Mouse (Mus musculus) hindbrain, embryonic 14.5 days (tissue): ENCODE data around the gene Dmrta2. TPM values are rescaled to one million over a fixed set of nuclear protein-coding genes. Genes with fewer than 3 reads are reported as not detected.

Source experiments
- ATAC-seq: fragments of 200-750 bp; cut with Nextera tagmentation; 2 replicates; pipeline ENCODE4 v1.8.0; 2017; ENCODE audit warnings: moderate number of reproducible peaks, mild to moderate bottlenecking, moderate TSS enrichment, moderate library complexity; ENCODE audit not compliant: low FRiP score
- DNase-seq: peaks from one replicate; pipeline ENCODE4 v3.0.0-alpha.2; 2015; ENCODE audit warnings: low spot score
- H3K27ac ChIP-seq: fragments of 300-500 bp; sonication (generic); 2 replicates; pipeline ENCODE4 v1.5.1; 2014; ENCODE audit warnings: mild to moderate bottlenecking, moderate library complexity
- H3K27me3 ChIP-seq: fragments of 300-500 bp; sonication (generic); 2 replicates; pipeline ENCODE4 v1.6.1; 2014; ENCODE audit warnings: mild to moderate bottlenecking, low read length, mixed read lengths; ENCODE audit not compliant: control insufficient read depth, insufficient read depth
- H3K36me3 ChIP-seq: fragments of 300-500 bp; sonication (generic); replicated peaks from 2 replicates; pipeline ENCODE4 v1.6.1; 2014; ENCODE audit not compliant: control insufficient read depth, insufficient read depth
- H3K4me1 ChIP-seq: fragments of 300-500 bp; sonication (generic); replicated peaks from 2 replicates; pipeline ENCODE4 v1.6.1; 2014; ENCODE audit warnings: antibody characterized with exemption, low read length, mixed read lengths; ENCODE audit not compliant: control insufficient read depth, insufficient read depth
- H3K4me2 ChIP-seq: fragments of 300-500 bp; sonication (generic); replicated peaks from 2 replicates; pipeline ENCODE4 v1.6.1; 2014; ENCODE audit warnings: mild to moderate bottlenecking, moderate library complexity
- H3K4me3 ChIP-seq: fragments of 300-500 bp; sonication (generic); replicated peaks from 2 replicates; pipeline ENCODE4 v1.5.1; 2014; ENCODE audit warnings: mild to moderate bottlenecking, low read length
- H3K9ac ChIP-seq: fragments of 300-500 bp; sonication (generic); 2 replicates; pipeline ENCODE4 v1.6.1; 2014
- H3K9me3 ChIP-seq: fragments of 300-500 bp; sonication (generic); 2 replicates; pipeline ENCODE4 v1.6.1; 2016; ENCODE audit warnings: low read length; ENCODE audit not compliant: control insufficient read depth
- WGBS: fragments of 180-500 bp; shearing (Covaris S2); extraction: QIAGEN DNeasy Blood & Tissue Kit; methylation state at CpG from one replicate; pipeline ENCODE4 v1.1.7; 2014; 5-methylcytosine and 5-hydroxymethylcytosine counted together
- polyA plus RNA-seq: library from polyadenylated mRNA; unstranded; fragments of >200 nt; fragmentation: Nextera tagmentation; extraction: Ambion mirVana; gene quantifications from 2 replicates; pipeline ENCODE4 v1.2.1, GENCODE M21; 2014

Dmrta2 gene
- polyA plus RNA-seq, result 0.08 TPM in 1 of 2 replicates, not detected in the other

DNA sequence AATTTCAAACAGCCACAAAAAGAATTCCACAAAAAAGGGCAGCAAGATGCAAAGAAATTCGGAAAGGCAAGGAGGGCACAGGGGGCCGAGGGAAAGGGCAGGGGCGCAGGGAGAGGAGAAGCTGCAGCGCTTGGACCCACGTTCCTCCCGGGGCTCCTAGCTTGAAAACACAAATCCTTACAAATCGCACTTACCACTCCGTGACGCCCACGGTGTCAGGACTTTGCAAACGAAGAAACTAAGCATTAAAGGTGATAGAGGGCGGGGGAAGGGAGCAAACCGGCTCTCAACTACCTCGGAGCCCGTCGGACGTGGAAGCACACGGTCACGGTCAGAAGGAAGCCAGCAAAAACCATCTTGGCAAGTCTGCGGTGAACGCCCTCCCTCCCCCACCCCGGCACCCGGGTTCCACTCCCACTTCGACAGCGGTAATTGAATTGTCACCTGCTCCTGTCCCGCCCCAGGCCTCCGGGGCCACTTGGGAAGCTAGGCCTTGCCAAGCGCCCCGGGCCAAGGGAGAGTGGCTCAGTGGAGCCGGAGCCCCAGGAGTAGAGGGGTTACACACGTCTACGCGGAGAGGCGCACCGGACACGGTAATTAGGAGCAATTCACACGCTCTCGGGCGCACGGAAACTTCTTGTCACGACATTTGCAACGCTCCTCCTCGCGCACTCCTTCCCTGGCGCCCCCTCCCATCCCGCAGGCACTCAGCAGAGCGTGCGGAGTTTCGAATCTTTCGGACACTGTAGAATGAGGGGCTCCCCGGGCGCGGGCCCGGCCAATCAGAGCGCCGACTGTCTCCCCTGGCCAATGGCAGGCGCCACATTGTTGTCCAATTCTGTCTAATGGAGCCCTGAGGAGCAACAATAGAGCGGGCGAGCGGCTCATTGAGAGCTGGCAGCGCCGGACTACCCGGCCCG is at the start of gene Dmrta2:
Gene Dmrta2 (plus strand): TSS at position 906 of the 920 bp plus-strand sequence.
- Histone ChIP-seq H3K9ac (no peak within 1 kb of the TSS), H3K4me1 (peaks cover 21% of the 10 kb centered on the region), H3K27me3 (peaks cover 100% of the 10 kb centered on the region), H3K9me3 (no peaks in the 10 kb centered on the region), H3K4me3 (peak within 1 kb of the TSS; percentile 29), H3K27ac (no peak within 1 kb of the TSS), H3K4me2 (peak within 1 kb of the TSS; percentile 50), H3K36me3 (no peaks in the 10 kb centered on the region)
- under 1% methylated on average over 64 of the region's 64 CpGs for WGBS
- ATAC-seq, result peak; percentile 83
- peak; percentile 47 for DNase-seq

GRCm38 (mm10) chr4:109929058-109929457 is 48.8 kb upstream of the Dmrta2 start:
- peaks cover 2% of the 10 kb centered on the region; the same call in 1 of the 2 replicates for H3K36me3 ChIP-seq
- H3K9me3 ChIP-seq, result no peaks in the 10 kb centered on the region
- DNase-seq, result no peak
- no peak overlapping the region for H3K27ac ChIP-seq
- no peak for ATAC-seq
- H3K4me2 ChIP-seq, result no peak overlapping the region
- H3K4me3 ChIP-seq, result no peak overlapping the region
- no peaks in the 10 kb centered on the region for H3K27me3 ChIP-seq
- no peak overlapping the region for H3K9ac ChIP-seq
- 90% methylated on average over 1 of the region's 1 CpGs for WGBS
- no peaks in the 10 kb centered on the region for H3K4me1 ChIP-seq

- H3K9ac ChIP-seq, result no peak overlapping the region
- H3K36me3 ChIP-seq, result peaks cover 4% of the 10 kb centered on the region; the same call in 1 of the 2 replicates
- no peak for DNase-seq
- H3K4me1 ChIP-seq, result no peaks in the 10 kb centered on the region
- H3K27ac ChIP-seq, result no peak overlapping the region
- ATAC-seq, result no peak
- H3K4me3 ChIP-seq, result no peak overlapping the region
- H3K9me3 ChIP-seq, result no peaks in the 10 kb centered on the region
- 100% methylated on average over 1 of the region's 1 CpGs for WGBS
- no peak overlapping the region for H3K4me2 ChIP-seq
- H3K27me3 ChIP-seq, result no peaks in the 10 kb centered on the region
Observed at GRCm38 (mm10) chr4:109930445-109930844, 47.4 kb upstream of the Dmrta2 start.

- H3K4me1 ChIP-seq, result no peaks in the 10 kb centered on the region
- no peaks in the 10 kb centered on the region for H3K9me3 ChIP-seq
- peaks cover 7% of the 10 kb centered on the region; the same call in 1 of the 2 replicates for H3K36me3 ChIP-seq
- no peaks in the 10 kb centered on the region for H3K27me3 ChIP-seq
- no peak for DNase-seq
- no peak overlapping the region for H3K4me2 ChIP-seq
- no peak overlapping the region for H3K9ac ChIP-seq
- WGBS, result 89% methylated on average over 1 of the region's 1 CpGs
- H3K4me3 ChIP-seq, result no peak overlapping the region
- H3K27ac ChIP-seq, result no peak overlapping the region
- no peak for ATAC-seq
Observed at GRCm38 (mm10) chr4:109930935-109931334, 46.9 kb upstream of the Dmrta2 start.

DNA sequence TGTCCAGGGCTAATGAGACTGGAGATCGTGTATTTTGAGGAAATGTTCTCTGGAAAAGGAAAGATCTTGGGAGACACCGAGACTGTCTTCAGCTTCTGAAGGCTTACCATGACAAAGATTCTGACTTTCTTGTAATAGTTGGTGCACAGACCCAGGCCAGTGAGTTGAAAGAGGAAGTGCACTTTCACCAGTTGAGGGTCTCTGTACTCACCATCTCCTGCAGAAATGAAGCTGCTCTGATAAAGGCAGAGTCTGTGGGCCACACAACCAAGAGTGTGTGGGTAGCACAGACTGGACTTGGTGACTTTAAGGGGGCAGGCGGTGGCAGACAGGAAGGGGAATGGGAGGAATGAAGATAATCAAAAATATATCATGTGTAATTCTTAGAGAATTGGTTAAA is 41.3 kb upstream of the Dmrta2 start:
- no peaks in the 10 kb centered on the region for H3K27me3 ChIP-seq
- H3K4me3 ChIP-seq, result no peak overlapping the region
- H3K36me3 ChIP-seq, result peaks cover 4% of the 10 kb centered on the region; the same call in 1 of the 2 replicates
- H3K27ac ChIP-seq, result no peak overlapping the region
- no peaks in the 10 kb centered on the region for H3K9me3 ChIP-seq
- DNase-seq, result no peak
- no peaks in the 10 kb centered on the region for H3K4me1 ChIP-seq
- H3K9ac ChIP-seq, result no peak overlapping the region
- WGBS, result 93% methylated on average over 3 of the region's 3 CpGs
- H3K4me2 ChIP-seq, result no peak overlapping the region
- no peak for ATAC-seq

GRCm38 (mm10) chr4:109939291-109939690 is 38.6 kb upstream of the Dmrta2 start:
- H3K9me3 ChIP-seq, result no peaks in the 10 kb centered on the region
- no peak overlapping the region for H3K4me3 ChIP-seq
- H3K27ac ChIP-seq, result no peak overlapping the region
- no peak overlapping the region for H3K4me2 ChIP-seq
- H3K4me1 ChIP-seq, result no peaks in the 10 kb centered on the region
- H3K9ac ChIP-seq, result no peak overlapping the region
- ATAC-seq, result no peak
- DNase-seq, result no peak
- no peaks in the 10 kb centered on the region for H3K27me3 ChIP-seq
- H3K36me3 ChIP-seq, result peaks cover 4% of the 10 kb centered on the region; the same call in 1 of the 2 replicates

- H3K9me3 ChIP-seq, result no peaks in the 10 kb centered on the region
- H3K4me1 ChIP-seq, result no peaks in the 10 kb centered on the region
- DNase-seq (no peak), ATAC-seq (no peak)
- no peak overlapping the region for H3K4me3 ChIP-seq
- no peaks in the 10 kb centered on the region for H3K27me3 ChIP-seq
- no peak overlapping the region for H3K27ac ChIP-seq
- H3K9ac ChIP-seq, result no peak overlapping the region
- H3K36me3 ChIP-seq, result peaks cover 9% of the 10 kb centered on the region
- H3K4me2 ChIP-seq, result no peak overlapping the region
- 97% methylated on average over 1 of the region's 1 CpGs for WGBS
Observed at GRCm38 (mm10) chr4:109945554-109945953, 32.3 kb upstream of the Dmrta2 start.

DNA sequence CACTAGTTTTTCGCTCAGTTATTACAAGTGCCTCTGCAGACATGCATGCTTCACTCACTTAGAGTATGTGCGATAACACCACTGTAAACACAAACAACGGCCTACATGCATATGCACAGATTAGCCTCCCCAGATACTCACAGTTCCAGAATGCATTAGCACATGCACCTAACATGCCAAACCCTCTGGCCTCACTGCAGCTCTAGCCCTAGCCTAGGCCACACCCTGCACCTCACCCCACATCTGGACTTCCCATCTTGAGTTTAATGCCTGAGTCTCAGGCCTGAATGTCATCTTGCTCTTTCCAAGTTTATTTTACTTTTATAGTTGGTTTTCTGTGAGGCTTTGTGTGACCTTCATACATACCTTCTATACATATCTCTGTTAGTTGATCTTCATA is 28.5 kb upstream of the Dmrta2 start:
- peaks cover 9% of the 10 kb centered on the region for H3K36me3 ChIP-seq
- H3K4me1 ChIP-seq, result no peaks in the 10 kb centered on the region
- no peak overlapping the region for H3K27ac ChIP-seq
- no peaks in the 10 kb centered on the region for H3K27me3 ChIP-seq
- no peaks in the 10 kb centered on the region for H3K9me3 ChIP-seq
- 91% methylated on average over 3 of the region's 3 CpGs for WGBS
- H3K4me3 ChIP-seq, result no peak overlapping the region
- DNase-seq, result no peak
- no peak for ATAC-seq
- H3K9ac ChIP-seq, result no peak overlapping the region
- no peak overlapping the region for H3K4me2 ChIP-seq

- no peak overlapping the region for H3K4me3 ChIP-seq
- H3K27ac ChIP-seq, result no peak overlapping the region
- H3K9me3 ChIP-seq, result no peaks in the 10 kb centered on the region
- H3K36me3 ChIP-seq, result no peaks in the 10 kb centered on the region; the same call in 1 of the 2 replicates
- no peaks in the 10 kb centered on the region for H3K27me3 ChIP-seq
- ATAC-seq (no peak), DNase-seq (no peak)
- 88% methylated on average over 1 of the region's 1 CpGs for WGBS
- no peak overlapping the region for H3K4me2 ChIP-seq
- H3K9ac ChIP-seq, result no peak overlapping the region
- no peaks in the 10 kb centered on the region for H3K4me1 ChIP-seq
Observed at GRCm38 (mm10) chr4:109953509-109953908, 24.3 kb upstream of the Dmrta2 start.
